Mouse (Mus musculus): ENCODE data around the gene Rnf182.

DNA sequence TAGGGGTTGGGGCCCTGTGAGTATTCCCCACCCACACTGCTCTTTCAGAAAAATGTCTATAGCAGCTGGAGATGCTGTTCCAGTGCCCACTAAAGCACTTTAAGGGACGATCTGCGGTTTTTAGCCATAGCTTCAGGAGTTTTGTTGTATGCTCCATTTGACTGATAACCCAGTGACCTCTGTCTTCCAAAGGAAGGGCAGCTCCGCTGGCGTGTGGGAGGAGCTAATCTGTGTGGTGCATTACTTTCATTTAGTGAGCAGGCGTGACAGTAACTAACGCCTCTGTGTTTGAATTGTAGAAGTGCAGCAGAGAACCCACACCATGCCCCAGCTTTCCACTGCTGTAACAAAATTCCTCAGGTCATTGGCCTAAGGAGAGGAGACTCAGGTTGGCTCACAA is 38.6 kb downstream of the Rnf182 start:
- no peak for TF ChIP-seq NANOG (IDR thresholded peaks at IDR 0.05; ENCODE audit: borderline replicate concordance, low read length)
- no peak for TF ChIP-seq CTCF (conservative IDR thresholded peaks at IDR 0.05; ENCODE audit: low read length)

All from E14TG2a.4 (cell line).